Mouse (Mus musculus): ENCODE data around the gene Zbtb1.

Gene Zbtb1

DNA sequence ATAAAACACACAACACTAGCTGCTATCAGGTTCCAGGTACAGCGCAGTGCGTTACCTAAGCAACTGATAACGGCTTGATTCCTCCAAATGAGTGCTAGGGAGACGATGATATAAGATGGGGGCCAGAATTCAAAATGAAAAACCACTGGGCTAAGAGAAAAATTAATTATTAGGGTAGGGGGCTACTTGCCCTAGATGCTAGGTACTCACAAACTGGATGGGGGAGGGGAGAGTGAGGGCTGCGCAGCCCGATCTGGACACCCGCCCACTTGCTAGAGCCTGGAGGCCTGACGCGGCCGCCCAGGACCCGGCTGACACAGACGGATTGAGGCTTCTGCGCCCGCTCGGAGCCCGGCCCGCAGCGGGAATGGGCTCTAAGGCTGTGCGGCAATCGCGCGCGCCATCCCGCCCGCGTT is 1.3 kb upstream of the Zbtb1 start:
- DNase-seq (ENCODE audit: extremely low spot score, low read depth, low spot score) = no peak

DNA sequence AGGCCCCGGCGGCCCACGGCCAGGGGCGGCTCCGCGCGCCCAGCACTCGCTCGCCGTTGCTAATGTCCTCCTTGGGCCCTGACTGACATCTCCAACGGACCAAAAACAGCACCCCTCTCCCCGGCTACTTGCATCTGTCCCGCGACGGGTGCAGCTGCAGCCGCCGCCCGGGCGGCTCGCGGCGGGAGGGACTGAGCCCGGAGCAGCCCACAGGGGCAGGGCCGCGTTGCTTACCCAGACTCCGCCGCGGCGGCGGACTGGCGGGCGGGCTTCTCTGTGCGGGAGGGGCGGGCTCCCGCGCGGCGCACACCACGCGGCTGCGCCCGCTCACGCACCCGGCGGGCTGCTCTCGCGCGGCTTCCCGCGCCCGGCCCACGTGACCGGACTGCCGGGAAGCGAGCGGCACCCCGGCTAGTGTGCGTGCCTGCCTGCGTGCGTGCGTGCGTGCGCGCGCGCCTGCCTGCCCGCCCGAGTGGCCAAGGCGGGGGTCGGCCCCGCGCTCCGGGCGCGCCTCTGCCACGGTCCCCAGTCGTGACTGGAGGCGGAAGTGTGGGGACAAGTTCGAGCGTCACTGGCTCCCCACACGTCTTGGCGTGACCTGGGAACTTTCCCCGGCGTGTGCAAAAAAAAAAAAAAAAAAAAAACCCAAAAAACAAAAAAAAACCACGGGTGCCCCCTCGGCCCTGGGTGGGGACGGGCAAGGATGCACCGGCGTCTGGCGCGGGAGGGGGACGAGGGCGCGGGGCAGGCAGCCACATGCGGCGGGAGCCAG is 674 bp upstream of the Zbtb1 start, which contains the start of gene Zbtb25:
Gene Zbtb25 (minus strand): TSS at position 397 of the 772 bp plus-strand sequence.
- no peak for DNase-seq (ENCODE audit: extremely low spot score, low read depth, low spot score)

- no peak for DNase-seq (ENCODE audit: extremely low spot score, low read depth, low spot score)
Measured at GRCm38 (mm10) chr12:76370831-76371571, 935 bp downstream of the Zbtb1 start.

GRCm38 (mm10) chr12:76372046-76372445 is 2.0 kb downstream of the Zbtb1 start:
- DNase-seq (ENCODE audit: extremely low spot score, low read depth, low spot score) = no peak

GRCm38 (mm10) chr12:76372881-76373818 is 3.1 kb downstream of the Zbtb1 start:
- DNase-seq (ENCODE audit: extremely low spot score, low read depth, low spot score) = no peak

GRCm38 (mm10) chr12:76373991-76374390 is 3.9 kb downstream of the Zbtb1 start:
- DNase-seq (ENCODE audit: extremely low spot score, low read depth, low spot score) = no peak

DNA sequence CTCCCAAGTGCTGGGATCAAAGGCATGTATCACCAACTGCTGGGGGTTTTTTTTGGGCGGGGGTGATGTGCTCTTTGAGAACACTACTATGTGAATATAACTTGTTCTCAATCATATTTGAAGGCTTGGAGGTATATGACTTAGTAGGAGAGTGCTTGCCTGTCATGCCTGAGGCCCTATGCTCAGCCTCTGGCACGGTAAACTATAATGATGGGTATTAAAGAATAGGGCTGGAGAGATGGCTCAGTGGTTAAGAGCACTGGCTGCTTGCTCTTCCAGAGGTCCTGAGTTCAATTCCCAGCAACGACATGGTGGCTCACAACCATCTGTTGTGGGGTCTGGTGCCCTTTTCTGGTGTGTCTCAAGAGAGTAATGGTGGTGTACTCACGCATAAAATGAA is 4.8 kb downstream of the Zbtb1 start:
- DNase-seq (ENCODE audit: extremely low spot score, low read depth, low spot score) = no peak

GRCm38 (mm10) chr12:76375506-76375905 is 5.4 kb downstream of the Zbtb1 start:
- no peak for DNase-seq (ENCODE audit: extremely low spot score, low read depth, low spot score)

DNA sequence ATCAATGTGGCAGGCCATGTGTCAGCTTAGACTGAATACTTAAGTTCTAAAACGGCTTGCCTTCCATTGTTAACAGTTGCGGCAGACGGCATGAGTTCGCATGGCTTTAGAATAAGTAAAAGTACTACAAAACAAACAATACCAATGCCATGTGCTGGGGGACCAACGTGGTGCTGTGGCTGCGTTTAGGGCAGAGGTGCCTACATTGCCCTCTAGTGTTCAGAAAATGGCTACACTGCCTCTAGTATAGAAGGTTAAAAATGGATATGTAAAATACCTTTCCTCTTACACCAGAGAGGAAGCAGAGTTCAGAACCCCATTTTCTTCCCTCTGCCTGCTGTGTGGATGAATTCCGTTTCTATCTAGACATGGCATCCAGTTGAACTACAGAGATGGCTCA is 6.6 kb downstream of the Zbtb1 start:
- DNase-seq (ENCODE audit: extremely low spot score, low read depth, low spot score) = no peak

DNA sequence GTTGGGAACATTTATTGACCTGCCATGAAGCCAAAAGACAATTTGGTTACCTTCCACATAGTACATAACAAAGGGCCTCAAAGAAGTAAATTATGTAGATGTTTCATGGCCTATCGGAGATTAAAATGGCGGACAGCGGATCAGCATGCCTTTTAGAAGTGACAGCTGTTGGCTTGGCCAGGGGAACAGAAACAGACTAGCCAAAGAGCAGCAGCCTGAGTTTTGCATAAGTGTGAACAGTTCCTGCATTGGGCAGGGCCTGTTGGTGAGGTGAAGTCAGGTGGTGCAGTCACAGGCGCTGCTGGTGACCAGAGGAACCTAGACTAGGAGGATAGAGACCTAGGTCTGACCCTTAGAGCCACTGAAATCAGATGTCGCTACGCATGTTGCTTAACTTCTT is 7.0 kb downstream of the Zbtb1 start:
- no peak for DNase-seq (ENCODE audit: extremely low spot score, low read depth, low spot score)

DNA sequence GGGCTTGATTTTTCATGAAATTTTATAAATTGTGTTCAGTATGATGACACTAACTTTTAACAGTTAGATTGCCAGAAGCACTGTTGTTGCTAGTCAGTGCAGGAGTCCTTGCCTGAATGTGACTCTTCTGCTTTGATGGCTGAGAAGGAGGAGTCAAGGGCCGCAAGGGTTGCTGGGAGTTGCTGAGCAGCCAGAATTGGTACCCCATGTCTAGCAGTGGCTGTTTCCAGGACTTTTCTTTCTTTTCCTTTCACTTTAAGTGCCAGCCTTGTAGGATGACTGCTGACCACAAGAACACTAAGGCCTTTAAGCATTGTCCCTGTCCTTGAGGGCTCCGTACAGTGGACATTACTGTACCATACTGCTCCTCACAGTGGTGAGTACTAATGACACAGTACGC is 7.7 kb downstream of the Zbtb1 start:
- DNase-seq (ENCODE audit: extremely low spot score, low read depth, low spot score) = no peak

GRCm38 (mm10) chr12:76378556-76378955 is 8.5 kb downstream of the Zbtb1 start:
- no peak for DNase-seq (ENCODE audit: extremely low spot score, low read depth, low spot score)

DNA sequence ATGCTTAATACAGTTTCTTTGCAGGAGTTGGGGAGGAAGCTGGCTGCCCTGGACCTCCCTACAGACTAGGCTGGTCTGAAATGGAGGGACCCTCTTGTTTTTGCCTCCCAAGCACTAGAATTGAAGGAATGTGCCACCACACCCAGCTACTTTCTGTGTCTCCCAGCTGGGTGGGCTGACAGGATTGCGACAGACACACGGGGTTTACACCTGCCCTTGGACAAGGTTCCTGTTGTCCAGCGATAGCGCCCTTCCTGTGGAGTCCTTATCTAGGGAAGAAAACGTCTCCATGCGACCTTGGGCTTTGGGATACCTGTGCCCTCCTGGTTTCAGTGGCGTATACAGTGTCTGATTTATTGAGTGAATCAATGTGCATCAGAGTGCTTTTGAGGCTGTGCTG is 10.1 kb downstream of the Zbtb1 start:
- DNase-seq (ENCODE audit: extremely low spot score, low read depth, low spot score) = no peak

DNA sequence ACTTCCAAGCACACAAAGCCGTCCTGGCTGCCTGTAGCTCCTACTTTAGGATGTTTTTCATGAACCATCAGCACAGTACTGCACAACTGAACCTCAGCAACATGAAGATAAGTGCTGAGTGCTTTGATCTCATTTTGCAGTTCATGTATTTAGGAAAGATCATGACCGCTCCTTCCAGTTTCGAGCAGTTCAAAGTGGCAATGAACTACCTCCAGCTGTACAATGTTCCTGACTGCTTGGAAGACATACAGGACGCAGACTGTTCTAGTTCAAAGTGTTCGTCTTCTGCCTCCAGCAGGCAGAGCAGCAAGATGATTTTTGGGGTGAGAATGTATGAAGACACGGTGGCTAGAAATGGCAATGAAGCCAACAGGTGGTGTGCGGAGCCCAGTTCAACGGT is 15.3 kb downstream of the Zbtb1 start:
- DNase-seq (ENCODE audit: extremely low spot score, low read depth, low spot score) = no peak

DNA sequence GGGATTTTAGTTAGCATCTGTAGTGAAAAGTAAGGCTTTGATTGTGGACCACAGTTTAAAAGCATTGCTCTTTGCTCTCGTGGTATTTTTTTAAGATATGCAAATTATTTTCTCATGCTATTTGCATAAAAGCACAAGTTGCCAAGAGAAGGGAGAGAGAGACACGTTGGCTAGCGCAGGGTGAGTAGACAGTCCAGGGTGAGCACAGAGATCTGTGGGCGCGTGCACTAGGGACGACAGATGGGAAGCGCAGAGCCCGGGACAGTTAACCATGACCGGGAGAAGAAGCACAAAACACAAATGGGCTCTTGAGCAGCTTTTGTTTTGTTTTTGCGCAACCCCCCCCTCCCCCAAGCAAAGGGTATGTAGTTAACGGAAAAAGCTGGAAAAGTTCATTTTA is 18.7 kb downstream of the Zbtb1 start:
- no peak for DNase-seq (ENCODE audit: extremely low spot score, low read depth, low spot score)

DNA sequence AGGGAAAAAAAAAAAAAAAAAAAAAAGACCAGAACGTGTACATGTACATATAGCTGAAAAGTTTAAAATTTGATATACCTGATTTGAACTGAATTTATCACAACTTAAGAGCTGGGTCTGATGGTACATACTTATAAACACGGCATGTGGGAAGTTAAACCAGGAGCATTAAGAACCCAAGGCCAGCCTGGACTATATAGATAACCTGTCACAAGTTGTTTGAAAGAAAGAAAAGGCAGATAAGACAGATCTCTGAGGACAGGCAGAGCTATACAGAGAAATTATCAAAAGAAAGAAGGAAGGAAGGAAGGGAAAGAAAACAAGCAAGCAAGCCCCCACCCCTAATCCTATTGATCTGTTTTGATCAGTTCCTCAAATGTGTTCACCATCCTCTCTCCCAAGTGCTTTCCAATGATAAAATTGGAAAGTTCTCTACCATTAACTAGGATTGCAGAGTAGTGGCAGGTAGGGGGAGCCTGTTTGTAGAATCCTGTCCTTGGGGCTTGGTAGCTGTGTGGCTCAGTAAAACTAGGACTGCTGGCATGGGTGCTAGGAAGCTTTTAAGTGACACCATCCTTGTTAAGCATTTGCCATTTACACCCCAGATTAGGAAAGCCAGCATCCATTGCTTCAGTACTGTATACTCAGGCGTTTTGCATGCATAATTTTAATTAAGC is 21.7 kb downstream of the Zbtb1 start:
- no peak for DNase-seq (ENCODE audit: extremely low spot score, low read depth, low spot score)

DNA sequence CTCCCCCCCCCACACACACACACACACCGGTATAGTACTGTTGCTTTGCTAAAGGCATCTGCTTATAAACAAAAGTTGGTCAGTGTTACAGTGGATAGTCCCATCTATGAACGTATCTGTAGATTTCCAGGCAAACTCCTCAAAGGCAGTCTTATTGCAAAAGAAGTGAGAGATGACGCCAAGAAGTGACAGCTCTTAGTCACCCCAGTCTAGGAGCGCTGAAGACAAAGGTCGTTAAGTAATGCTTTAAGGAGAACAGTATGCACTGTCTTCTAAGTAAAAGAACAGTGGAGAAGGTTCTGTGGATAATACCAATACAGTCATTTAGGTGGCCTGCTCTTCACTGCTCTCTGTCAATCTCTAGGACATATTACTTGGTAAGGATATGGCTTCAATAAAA is 22.9 kb downstream of the Zbtb1 start:
- DNase-seq (ENCODE audit: extremely low spot score, low read depth, low spot score) = no peak

DNA sequence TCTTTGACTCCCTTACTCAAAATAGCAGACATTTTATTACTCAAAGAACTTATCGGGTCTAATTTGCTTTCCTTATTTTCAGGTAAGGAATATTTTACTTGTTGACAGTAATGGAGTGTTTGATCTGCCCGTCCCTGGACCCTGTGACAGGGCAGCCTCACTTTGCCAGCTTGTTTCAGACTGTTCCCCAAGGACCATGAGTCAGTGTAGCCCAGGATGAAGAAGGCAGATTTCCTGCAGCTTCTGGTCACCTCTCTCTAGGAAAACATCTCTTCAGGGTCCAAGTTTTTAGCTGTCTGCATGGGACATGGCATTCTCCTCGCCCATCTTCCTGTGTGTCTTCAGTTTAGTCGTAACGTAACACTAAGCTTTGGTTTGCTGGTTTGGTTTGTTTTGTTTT is 27.2 kb downstream of the Zbtb1 start:
- DNase-seq (ENCODE audit: extremely low spot score, low read depth, low spot score) = no peak

GRCm38 (mm10) chr12:76401674-76402073 is 31.6 kb downstream of the Zbtb1 start:
- no peak for DNase-seq (ENCODE audit: extremely low spot score, low read depth, low spot score)

DNA sequence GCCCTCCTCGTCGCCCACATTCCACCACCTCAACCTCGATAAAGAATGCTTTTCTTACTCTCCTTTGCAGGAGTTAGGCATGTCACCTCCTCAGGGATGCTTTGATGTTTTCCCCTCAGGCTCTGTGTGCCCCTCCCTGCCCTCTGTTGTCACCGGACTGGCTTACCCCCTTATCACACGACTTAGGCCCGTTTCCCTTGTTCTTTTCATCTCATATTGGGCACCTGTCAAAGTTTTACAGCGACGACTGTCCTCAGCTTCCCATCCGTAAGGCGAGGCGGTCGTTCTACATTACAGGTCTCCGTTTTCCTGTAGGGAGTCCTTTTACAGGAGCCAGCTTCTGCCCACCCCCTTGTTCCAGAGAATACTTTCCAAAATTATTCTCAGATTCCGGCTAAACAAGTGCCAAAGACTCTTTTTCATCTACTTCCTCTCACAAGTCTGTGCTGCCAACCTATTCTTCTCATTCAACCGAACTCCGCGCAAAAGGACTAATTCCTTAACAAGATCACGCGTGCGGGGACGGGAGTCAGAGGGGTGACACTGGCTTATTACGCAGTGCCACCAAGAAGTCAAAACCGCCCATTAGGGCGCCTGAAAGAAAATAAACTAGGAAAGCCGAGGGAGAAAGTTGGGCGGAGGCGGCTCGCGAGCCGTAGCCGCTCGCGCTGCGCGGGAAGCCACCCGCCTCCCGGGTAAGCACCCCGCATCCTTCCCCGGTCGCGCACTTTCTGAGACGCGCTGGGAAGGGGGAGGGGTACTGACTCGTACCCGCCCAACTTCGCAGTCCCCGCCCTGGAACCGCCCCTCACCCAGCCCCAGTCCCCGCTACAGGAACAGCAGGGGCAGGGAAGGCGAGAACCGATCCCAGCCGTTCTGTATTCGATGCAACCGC is 33.2 kb downstream of the Zbtb1 start:
- no peak for DNase-seq (ENCODE audit: extremely low spot score, low read depth, low spot score)

Measured in hindlimb bud, embryonic 11.5 days (tissue).